Mouse (Mus musculus) forebrain, embryonic 12.5 days (tissue): ENCODE measurements around the gene Calcrl. TPM values are rescaled to one million over a fixed set of nuclear protein-coding genes. Genes with fewer than 3 reads are reported as not detected.

Source experiments
- ATAC-seq: fragments of 200-750 bp; cut with Nextera tagmentation; 2 replicates; pipeline ENCODE4 v1.8.0; 2017; ENCODE audit warnings: moderate TSS enrichment; ENCODE audit not compliant: low FRiP score
- H3K27ac ChIP-seq: fragments of 300-500 bp; sonication (generic); 2 replicates; pipeline ENCODE4 v1.5.1; 2016; ENCODE audit warnings: mild to moderate bottlenecking
- H3K27me3 ChIP-seq: fragments of 300-500 bp; sonication (generic); 2 replicates; pipeline ENCODE4 v1.6.1; 2016; ENCODE audit warnings: mild to moderate bottlenecking
- H3K36me3 ChIP-seq: fragments of 300-500 bp; sonication (generic); replicated peaks from 2 replicates; pipeline ENCODE4 v1.6.1; 2016; ENCODE audit warnings: mild to moderate bottlenecking
- H3K4me1 ChIP-seq: fragments of 300-500 bp; sonication (generic); 2 replicates; pipeline ENCODE4 v1.6.1; 2016
- H3K4me2 ChIP-seq: fragments of 300-500 bp; sonication (generic); 2 replicates; pipeline ENCODE4 v1.6.1; 2016; ENCODE audit warnings: mild to moderate bottlenecking, moderate library complexity
- H3K4me3 ChIP-seq: fragments of 300-500 bp; sonication (generic); replicated peaks from 2 replicates; pipeline ENCODE4 v1.5.1; 2016; ENCODE audit warnings: mild to moderate bottlenecking
- H3K9ac ChIP-seq: fragments of 300-500 bp; sonication (generic); 2 replicates; pipeline ENCODE4 v1.6.1; 2016; ENCODE audit warnings: mild to moderate bottlenecking
- H3K9me3 ChIP-seq: fragments of 300-500 bp; sonication (generic); 2 replicates; pipeline ENCODE4 v1.6.1; 2016
- WGBS: fragments of 180-500 bp; shearing (Covaris S2); methylation state at CpG from one replicate; pipeline ENCODE4 v1.1.7; 2016; 5-methylcytosine and 5-hydroxymethylcytosine counted together
- polyA plus RNA-seq: library from polyadenylated mRNA; unstranded; fragments of >200 nt; fragmentation: Nextera tagmentation; extraction: Ambion mirVana; gene quantifications from 2 replicates; pipeline ENCODE4 v1.2.1, GENCODE M21; 2016

Gene Calcrl
- polyA plus RNA-seq: 10.3 and 11.0 TPM in 2 replicates

GRCm38 (mm10) chr2:84425138-84425537 lies at the start of gene Calcrl:
Gene Calcrl (minus strand): TSS chr2:84425411.
- Histone ChIP-seq H3K4me1 (peaks cover 7% of the 10 kb centered on the region; the same call in 1 of the 2 replicates), H3K27me3 (no peaks in the 10 kb centered on the region), H3K27ac (no peak within 1 kb of the TSS), H3K4me3 (peak within 1 kb of the TSS; percentile 26), H3K9ac (0 out of 2 replicates have a peak within 1 kb of the TSS, but pooled peaks have one; percentile 13), H3K9me3 (no peaks in the 10 kb centered on the region), H3K4me2 (peak within 1 kb of the TSS; percentile 50), H3K36me3 (no peaks in the 10 kb centered on the region)
- ATAC-seq: peak; percentile 64; the same call in 1 of the 2 replicates
- WGBS: under 1% methylated on average over 10 of the region's 10 CpGs

DNA sequence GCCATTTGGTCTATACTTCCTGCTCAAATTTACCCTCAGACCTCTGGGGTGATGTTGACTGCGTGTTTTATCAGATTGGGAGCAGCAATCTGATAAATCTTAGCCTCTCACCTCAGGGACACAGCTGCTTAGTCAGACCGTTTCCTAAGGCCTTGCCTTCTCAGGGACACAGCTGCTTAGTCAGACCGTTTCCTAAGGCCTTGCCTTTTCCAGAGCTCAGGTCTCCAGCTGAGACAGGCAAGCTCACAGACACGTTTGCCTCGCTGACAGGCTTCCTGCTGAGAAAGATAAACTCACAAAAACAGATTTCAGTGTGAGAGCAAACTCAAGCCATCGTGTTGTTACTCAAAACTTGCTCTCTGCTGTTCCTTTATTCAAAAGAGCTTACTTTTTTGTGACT lies 49.4 kb upstream of the Calcrl start:
- Histone ChIP-seq H3K4me1 (no peaks in the 10 kb centered on the region), H3K36me3 (no peaks in the 10 kb centered on the region), H3K27ac (no peak overlapping the region), H3K9ac (no peak overlapping the region), H3K27me3 (no peaks in the 10 kb centered on the region), H3K4me3 (no peak overlapping the region), H3K4me2 (no peak overlapping the region), H3K9me3 (no peaks in the 10 kb centered on the region)
- WGBS: 10% methylated on average over 6 of the region's 6 CpGs
- no peak for ATAC-seq

GRCm38 (mm10) chr2:84473941-84474530 lies 48.8 kb upstream of the Calcrl start:
- Histone ChIP-seq H3K27ac (no peak overlapping the region), H3K27me3 (no peaks in the 10 kb centered on the region), H3K4me2 (no peak overlapping the region), H3K4me3 (no peak overlapping the region), H3K36me3 (no peaks in the 10 kb centered on the region), H3K9ac (no peak overlapping the region), H3K9me3 (no peaks in the 10 kb centered on the region), H3K4me1 (no peaks in the 10 kb centered on the region)
- no peak for ATAC-seq
- 82% methylated on average over 14 of the region's 14 CpGs for WGBS

GRCm38 (mm10) chr2:84467391-84467790 lies 42.2 kb upstream of the Calcrl start:
- H3K9me3 ChIP-seq: no peaks in the 10 kb centered on the region
- no peaks in the 10 kb centered on the region for H3K27me3 ChIP-seq
- no peak overlapping the region for H3K9ac ChIP-seq
- H3K4me1 ChIP-seq: no peaks in the 10 kb centered on the region
- H3K27ac ChIP-seq: no peak overlapping the region
- WGBS: 84% methylated on average over 4 of the region's 4 CpGs
- no peak overlapping the region for H3K4me3 ChIP-seq
- H3K4me2 ChIP-seq: no peak overlapping the region
- no peaks in the 10 kb centered on the region for H3K36me3 ChIP-seq
- no peak for ATAC-seq

DNA sequence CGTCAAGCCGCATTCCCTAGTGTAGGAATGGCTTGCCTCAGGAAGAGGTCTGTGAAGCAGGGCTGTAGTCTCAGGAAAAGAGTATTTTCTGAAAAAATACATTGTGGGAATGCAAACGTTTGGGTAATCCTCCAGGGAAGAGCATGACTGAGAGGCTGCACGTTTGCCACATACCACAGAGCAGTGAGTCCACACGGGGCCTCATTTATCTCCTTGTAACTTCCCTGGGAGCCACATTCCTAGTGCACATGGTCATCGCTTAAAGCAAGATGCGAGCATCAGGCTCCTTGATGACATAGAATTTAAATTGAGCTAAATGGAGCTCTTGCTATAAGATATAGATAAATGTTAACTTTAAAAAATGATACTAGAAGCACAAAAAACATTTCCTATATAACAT lies 39.7 kb upstream of the Calcrl start:
- 58% methylated on average over 7 of the region's 7 CpGs for WGBS
- Histone ChIP-seq H3K4me2 (no peak overlapping the region), H3K9ac (no peak overlapping the region), H3K36me3 (no peaks in the 10 kb centered on the region), H3K27me3 (no peaks in the 10 kb centered on the region), H3K4me1 (no peaks in the 10 kb centered on the region), H3K4me3 (no peak overlapping the region), H3K27ac (no peak overlapping the region), H3K9me3 (no peaks in the 10 kb centered on the region)
- ATAC-seq: no peak

DNA sequence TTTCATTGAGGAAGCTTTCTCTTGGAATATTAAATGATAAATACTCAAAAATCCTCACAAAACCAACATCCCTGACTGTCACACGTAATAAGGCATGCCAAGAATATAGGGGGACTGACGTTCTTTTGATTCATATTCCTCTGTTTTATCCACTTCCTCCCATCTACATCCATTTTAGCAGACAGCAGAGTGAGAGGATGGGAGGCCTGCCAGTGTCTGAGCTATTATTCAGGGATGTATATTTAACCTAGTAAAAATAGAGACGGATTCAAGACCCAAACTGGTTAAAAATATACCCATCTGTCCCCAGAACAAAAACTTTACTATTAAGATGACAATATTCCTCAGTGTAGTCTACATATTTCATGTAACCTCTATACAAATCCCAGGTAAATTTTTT lies 37.2 kb upstream of the Calcrl start:
- H3K4me1 ChIP-seq: no peaks in the 10 kb centered on the region
- no peaks in the 10 kb centered on the region for H3K36me3 ChIP-seq
- 84% methylated on average over 3 of the region's 3 CpGs for WGBS
- ATAC-seq: no peak
- H3K4me2 ChIP-seq: no peak overlapping the region
- H3K9me3 ChIP-seq: no peaks in the 10 kb centered on the region
- H3K27me3 ChIP-seq: no peaks in the 10 kb centered on the region
- H3K9ac ChIP-seq: no peak overlapping the region
- no peak overlapping the region for H3K4me3 ChIP-seq
- no peak overlapping the region for H3K27ac ChIP-seq

- 63% methylated on average over 11 of the region's 11 CpGs for WGBS
- no peak overlapping the region for H3K9ac ChIP-seq
- no peak for ATAC-seq
- H3K4me2 ChIP-seq: no peak overlapping the region
- no peaks in the 10 kb centered on the region for H3K36me3 ChIP-seq
- H3K27me3 ChIP-seq: no peaks in the 10 kb centered on the region
- no peak overlapping the region for H3K4me3 ChIP-seq
- no peaks in the 10 kb centered on the region for H3K9me3 ChIP-seq
- no peak overlapping the region for H3K27ac ChIP-seq
- H3K4me1 ChIP-seq: no peaks in the 10 kb centered on the region
Measured at GRCm38 (mm10) chr2:84459651-84460177, 34.5 kb upstream of the Calcrl start.

DNA sequence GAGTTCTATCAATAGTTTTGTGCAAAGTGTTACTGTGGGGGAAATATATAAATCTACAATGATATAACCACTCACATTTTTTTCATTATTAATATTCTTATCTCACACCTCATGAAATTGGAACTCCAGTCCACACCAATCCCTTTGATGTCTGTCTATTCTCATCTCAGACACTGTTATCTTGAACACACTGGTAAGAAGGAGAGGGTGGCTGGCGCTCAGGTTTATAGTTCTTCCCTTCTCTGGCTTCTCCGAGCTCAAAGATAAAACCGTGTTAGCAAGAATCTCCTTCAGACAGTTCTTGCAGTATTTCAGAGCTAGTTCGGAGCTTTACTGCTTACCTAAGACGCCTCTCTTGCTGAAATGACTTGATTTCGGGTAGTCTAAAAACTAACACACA lies 32.0 kb upstream of the Calcrl start:
- Histone ChIP-seq H3K4me2 (no peak overlapping the region), H3K36me3 (no peaks in the 10 kb centered on the region), H3K9ac (no peak overlapping the region), H3K9me3 (no peaks in the 10 kb centered on the region), H3K4me1 (no peaks in the 10 kb centered on the region), H3K27me3 (no peaks in the 10 kb centered on the region), H3K27ac (no peak overlapping the region), H3K4me3 (no peak overlapping the region)
- WGBS: 87% methylated on average over 6 of the region's 6 CpGs
- ATAC-seq: no peak

GRCm38 (mm10) chr2:84455236-84455799 lies 30.1 kb upstream of the Calcrl start:
- H3K4me2 ChIP-seq: 0 out of 2 replicates have a peak overlapping the region, but pooled peaks have one; percentile 6
- no peaks in the 10 kb centered on the region for H3K27me3 ChIP-seq
- WGBS: 8% methylated on average over 5 of the region's 5 CpGs

GRCm38 (mm10) chr2:84454551-84455235 lies 29.5 kb upstream of the Calcrl start:
- no peak overlapping the region for H3K4me3 ChIP-seq
- H3K4me1 ChIP-seq: no peaks in the 10 kb centered on the region
- no peaks in the 10 kb centered on the region for H3K27me3 ChIP-seq
- no peaks in the 10 kb centered on the region for H3K36me3 ChIP-seq
- no peaks in the 10 kb centered on the region for H3K9me3 ChIP-seq
- H3K27ac ChIP-seq: no peak overlapping the region
- H3K4me2 ChIP-seq: 0 out of 2 replicates have a peak overlapping the region, but pooled peaks have one; percentile 6
- no peak for ATAC-seq
- no peak overlapping the region for H3K9ac ChIP-seq
- 64% methylated on average over 10 of the region's 10 CpGs for WGBS

More at GRCm38 (mm10) chr2:84455236-84455799, 30.1 kb upstream of the Calcrl start:
- no peaks in the 10 kb centered on the region for H3K36me3 ChIP-seq
- H3K4me3 ChIP-seq: no peak overlapping the region
- no peak overlapping the region for H3K27ac ChIP-seq
- no peaks in the 10 kb centered on the region for H3K9me3 ChIP-seq
- peak; percentile 85; the same call in 1 of the 2 replicates for ATAC-seq
- no peaks in the 10 kb centered on the region for H3K4me1 ChIP-seq
- H3K9ac ChIP-seq: no peak overlapping the region

DNA sequence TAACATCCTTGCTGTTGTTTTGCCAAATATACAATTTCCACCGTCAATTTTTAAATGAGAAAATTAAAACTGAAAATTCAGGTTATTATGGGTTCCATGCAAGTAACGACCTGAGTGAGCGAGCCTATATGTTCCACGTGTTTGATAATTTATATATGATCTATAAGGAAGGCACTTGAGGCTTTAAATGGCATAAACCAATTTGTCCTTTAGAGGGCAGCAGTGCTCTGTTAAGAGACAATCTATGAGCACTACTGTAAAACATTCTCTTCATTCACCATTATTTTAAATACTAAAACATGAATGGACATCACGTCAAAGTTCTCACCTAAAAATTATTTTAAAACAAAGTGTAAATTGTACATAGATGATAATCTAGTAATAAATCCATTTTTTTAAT lies 28.8 kb upstream of the Calcrl start:
- Histone ChIP-seq H3K4me1 (no peaks in the 10 kb centered on the region), H3K9me3 (no peaks in the 10 kb centered on the region), H3K9ac (no peak overlapping the region), H3K4me3 (no peak overlapping the region), H3K27ac (no peak overlapping the region), H3K36me3 (no peaks in the 10 kb centered on the region), H3K4me2 (no peak overlapping the region), H3K27me3 (no peaks in the 10 kb centered on the region)
- 15% methylated on average over 5 of the region's 5 CpGs for WGBS
- ATAC-seq: peak; percentile 42; the same call in 1 of the 2 replicates

DNA sequence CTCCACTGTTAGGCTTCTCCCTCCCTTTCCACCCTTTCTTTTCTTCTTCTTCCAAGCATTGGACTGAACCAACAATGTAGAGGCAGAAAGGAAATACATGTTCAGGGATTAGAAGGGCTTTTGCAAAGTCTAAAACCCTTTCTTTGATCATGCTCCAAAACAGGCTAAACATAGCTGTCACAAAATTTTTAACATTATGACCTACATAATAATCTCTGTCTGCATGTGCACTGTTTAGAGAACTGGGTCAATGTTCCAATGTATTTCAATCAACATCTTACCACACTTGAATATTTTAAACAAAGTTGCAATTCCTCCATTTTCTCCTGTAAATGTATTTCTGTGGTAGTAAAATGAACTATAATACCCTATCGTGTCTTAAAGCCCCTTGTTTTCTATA lies 20.3 kb upstream of the Calcrl start:
- Histone ChIP-seq H3K9ac (no peak overlapping the region), H3K9me3 (no peaks in the 10 kb centered on the region), H3K27ac (no peak overlapping the region), H3K27me3 (no peaks in the 10 kb centered on the region), H3K4me3 (no peak overlapping the region), H3K4me2 (no peak overlapping the region), H3K4me1 (no peaks in the 10 kb centered on the region), H3K36me3 (no peaks in the 10 kb centered on the region)
- ATAC-seq: no peak
- WGBS: 78% methylated on average over 1 of the region's 1 CpGs
